Mouse (Mus musculus) forelimb bud, embryonic 11.5 days (tissue): Measurements from ENCODE around the gene Spint4.

Experiments
- DNase-seq: peaks from one replicate; pipeline ENCODE4 v3.0.0-alpha.2; 2012; ENCODE audit warnings: low read depth, low spot score

The Spint4 gene

GRCm38 (mm10) chr2:164733259-164733658 is 35.0 kb downstream of the Spint4 start:
- no peak for DNase-seq

DNA sequence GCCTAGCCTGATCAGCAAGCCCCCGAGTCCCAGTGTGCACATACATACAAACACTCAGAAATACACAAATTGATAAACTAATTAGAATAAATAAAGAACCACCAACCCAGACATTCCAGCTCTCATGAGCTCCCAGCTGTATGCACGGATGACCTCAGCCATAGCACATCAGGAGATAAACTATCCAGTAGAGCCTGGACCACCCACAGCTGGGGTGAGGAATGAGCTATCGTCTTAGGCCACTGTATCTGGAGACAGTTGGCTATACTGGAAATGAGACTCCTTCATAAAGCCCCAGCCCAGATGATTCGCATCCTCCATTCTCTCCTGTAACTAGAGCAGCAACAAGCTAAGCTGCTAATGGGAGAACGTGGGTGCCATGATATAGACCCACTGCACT is 36.5 kb downstream of the Spint4 start:
- no peak for DNase-seq

DNA sequence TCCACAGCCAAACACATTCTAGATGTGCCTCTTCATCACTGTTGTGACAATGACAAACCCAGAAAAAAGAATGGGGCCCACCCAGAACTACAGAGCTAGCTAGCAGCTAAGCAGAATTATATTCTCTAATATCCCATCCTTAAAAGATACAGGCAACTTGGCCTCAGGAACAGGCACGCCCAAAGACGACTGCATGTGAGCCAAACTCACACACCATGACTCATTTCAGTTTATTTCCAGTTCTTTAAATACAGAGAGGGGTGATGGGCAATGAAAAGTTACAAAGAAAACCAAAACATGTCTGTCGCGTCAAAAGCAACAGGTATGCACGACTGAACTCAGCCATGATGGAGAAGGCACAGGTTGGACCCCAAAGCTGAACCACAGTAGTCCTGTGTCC is 37.1 kb downstream of the Spint4 start:
- DNase-seq: no peak

DNA sequence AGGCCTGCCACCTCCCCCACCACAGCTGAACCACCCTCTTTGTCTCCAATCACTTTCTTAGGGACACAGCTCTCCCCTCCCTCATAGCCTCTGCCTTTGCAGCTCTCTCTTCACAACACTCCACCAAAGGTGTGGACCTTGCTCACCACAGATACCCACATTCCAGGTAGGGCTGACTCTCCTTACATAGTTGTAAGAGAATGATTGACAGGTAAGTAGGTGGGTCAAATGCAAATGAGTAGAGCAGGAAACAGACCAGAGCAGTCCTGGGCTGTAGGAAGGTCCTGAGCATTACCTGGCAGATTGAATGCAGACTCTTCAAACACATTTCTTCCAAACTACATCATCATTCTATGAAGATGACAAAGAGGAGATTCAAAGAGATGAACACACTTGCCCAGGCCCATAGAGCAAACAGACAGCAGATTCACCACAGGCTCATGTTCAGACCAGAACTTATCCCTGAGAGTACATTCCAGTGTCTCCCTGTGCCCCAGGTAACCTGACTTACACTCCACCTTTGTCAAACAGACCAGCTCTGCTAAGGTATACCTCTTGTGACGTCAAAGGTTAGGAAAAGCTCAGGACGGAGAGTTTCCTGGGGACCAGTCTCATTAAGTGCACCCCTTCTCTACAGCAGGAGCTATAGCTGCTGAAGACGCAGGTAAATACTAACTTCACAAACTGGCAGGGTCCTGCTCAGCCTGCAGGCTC is 39.2 kb downstream of the Spint4 start:
- no peak for DNase-seq

GRCm38 (mm10) chr2:164739876-164740275 is 41.6 kb downstream of the Spint4 start:
- peak; percentile 7 for DNase-seq

GRCm38 (mm10) chr2:164744987-164745386 is 46.7 kb downstream of the Spint4 start:
- DNase-seq: no peak

GRCm38 (mm10) chr2:164745843-164746479 is 47.7 kb downstream of the Spint4 start, which contains the start of the genes Wfdc3 and Dnttip1:
Gene Wfdc3, minus strand, starts transcription at chr2:164745931.
Gene Dnttip1, plus strand, starts transcription at chr2:164745983.
- peak; percentile 91 for DNase-seq

DNA sequence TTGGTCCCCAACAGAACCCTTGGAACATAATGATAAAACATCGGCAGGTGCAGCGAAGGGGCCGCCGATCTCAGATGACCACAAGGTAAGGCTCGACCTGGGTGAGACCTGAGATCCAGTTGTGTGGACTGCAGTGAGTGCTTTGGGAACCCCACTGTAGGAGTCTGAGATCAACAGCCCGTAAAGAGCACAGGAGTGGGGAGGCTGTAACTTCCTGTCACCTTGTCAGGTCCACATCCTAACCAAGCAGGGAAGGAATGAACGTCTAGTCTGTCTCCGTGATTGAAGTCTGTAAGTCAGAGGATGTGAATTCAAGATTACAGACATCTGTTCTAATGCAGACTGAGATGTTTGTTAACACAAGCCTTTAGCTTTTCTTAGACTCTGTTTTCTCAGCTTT is 48.4 kb downstream of the Spint4 start:
- no peak for DNase-seq

DNA sequence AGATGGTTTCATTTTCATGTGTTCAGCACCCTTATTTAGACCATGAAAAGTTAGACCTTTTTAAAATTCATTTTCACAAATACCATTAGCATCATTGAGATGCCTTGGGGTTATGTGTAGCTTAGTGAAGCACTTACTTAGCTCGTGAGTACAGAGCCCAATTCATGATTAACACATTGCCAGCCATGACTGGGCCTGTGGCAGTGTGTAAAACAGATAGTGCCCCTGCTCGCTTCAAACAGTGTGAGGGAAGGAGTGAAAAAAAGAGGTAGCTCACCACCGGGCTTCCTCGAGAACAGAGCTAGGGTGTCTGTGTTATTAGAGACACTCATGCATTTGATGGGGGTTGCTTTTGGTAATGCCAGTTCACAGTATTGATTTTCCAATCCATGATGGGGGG is 49.9 kb downstream of the Spint4 start:
- no peak for DNase-seq

GRCm38 (mm10) chr2:164748991-164749390 is 50.7 kb downstream of the Spint4 start:
- no peak for DNase-seq
